In genomic region chr19:53423816-53424465, GRCm38 (mm10) we compare ENCODE assay signal across 10 mouse cellular contexts. TPM values are rescaled to one million over a fixed set of nuclear protein-coding genes. Genes with fewer than 3 reads are reported as not detected.
DNase-seq lines count a peak whose midpoint lies in the region; ATAC-seq and TF ChIP-seq lines count a peak whose summit lies in the region.
"Had no signal": no experiment of that assay in that cellular context is flagged by ENCODE, and none has a peak within 500 bp of the region (broad histone marks: within the 10 kb centered on the region; RNA-seq: fewer than 3 reads in every experiment).

No protein-coding gene starts in this region.

- H3K36me3 ChIP-seq in lung, embryonic 16.5 days (ENCODE audit: control insufficient read depth, insufficient read depth, low read length), result no peaks in the 10 kb centered on the region
- no peaks in the 10 kb centered on the region for H3K36me3 ChIP-seq in liver, embryonic 14.5 days (replicated peaks; ENCODE audit: control insufficient read depth, insufficient read depth, low read depth)

- no peak for DNase-seq in lung, postnatal 25 days (ENCODE audit: low spot score)
- peak; percentile 64 for DNase-seq in ZHBTc4 (ENCODE audit: low read depth, low spot score)
- no peak for DNase-seq in liver, embryonic 14.5 days (ENCODE audit: low read depth in 3 of 3, low spot score in 3 of 3)
- DNase-seq in thymus, postnatal 10 days (ENCODE audit: low spot score in 2 of 2), result peak; percentile 59 to 66
- DNase-seq in gastrocnemius, postnatal 14 days, result no peak
- no peak for DNase-seq in layer of hippocampus, adult 8-10 months (ENCODE audit: low spot score in 2 of 2)

- no peak overlapping the region for H3K9ac ChIP-seq in lung, embryonic 16.5 days (ENCODE audit: low read length)
- no peak overlapping the region for H3K9ac ChIP-seq in liver, embryonic 14.5 days (replicated peaks)

- H3K27ac ChIP-seq in lung, embryonic 16.5 days (ENCODE audit: low read length), result no peak overlapping the region
- H3K27ac ChIP-seq in liver, embryonic 14.5 days, result no peak overlapping the region

- no peak for TF ChIP-seq CTCF in liver, embryonic 14.5 days (IDR thresholded peaks at IDR 0.05; ENCODE audit: low read depth)

- H3K4me1 ChIP-seq in lung, embryonic 16.5 days (replicated peaks; ENCODE audit: control insufficient read depth, insufficient read depth, low read length), result peaks cover 24% of the 10 kb centered on the region
- H3K4me1 ChIP-seq in liver, embryonic 14.5 days (replicated peaks; ENCODE audit: control insufficient read depth in 2 of 2, insufficient read depth in 2 of 2, low read length in 1 of 2), result peaks cover 0 to 15% of the 10 kb centered on the region in 2 experiments; a peak in 2 of 4 replicates

- WGBS in lung, embryonic 16.5 days, result 55% methylated on average over 17 of the region's 17 CpGs
- WGBS in liver, embryonic 14.5 days (ENCODE audit: insufficient replicate concordance), result 32% methylated on average over 17 of the region's 17 CpGs

- H3K27me3 ChIP-seq in lung, embryonic 16.5 days (ENCODE audit: control insufficient read depth, insufficient read depth, low read depth, low read length), result no peaks in the 10 kb centered on the region
- H3K27me3 ChIP-seq in liver, embryonic 14.5 days (ENCODE audit: control insufficient read depth, insufficient read depth, low read length), result no peaks in the 10 kb centered on the region; the same call in 1 of the 2 replicates

- no peak overlapping the region for H3K4me3 ChIP-seq in lung, embryonic 16.5 days (ENCODE audit: low read length)
- no peak overlapping the region for H3K4me3 ChIP-seq in liver, embryonic 14.5 days (ENCODE audit: insufficient read depth in 1 of 2, low read depth in 2 of 2, low read length in 2 of 2)

- intact Hi-C loops in gastrocnemius, postnatal 14 days (cut with DNase I; ENCODE audit: low total_unique reads), result no loop called here

- peak overlapping the region; percentile 2; the same call in 1 of the 2 replicates for H3K4me2 ChIP-seq in lung, embryonic 16.5 days (ENCODE audit: low read depth, low read length)
- H3K4me2 ChIP-seq in liver, embryonic 14.5 days (ENCODE audit: low read depth), result peak overlapping the region; percentile 37; the same call in 1 of the 2 replicates

- no peaks in the 10 kb centered on the region for H3K9me3 ChIP-seq in lung, embryonic 16.5 days (ENCODE audit: control insufficient read depth, low read length)
- no peaks in the 10 kb centered on the region for H3K9me3 ChIP-seq in liver, embryonic 14.5 days (ENCODE audit: control insufficient read depth, low read length)

- TF ChIP-seq EP300 in liver, embryonic 14.5 days (IDR thresholded peaks at IDR 0.05; ENCODE audit: low read depth), result no peak

- ATAC-seq in lung, embryonic 16.5 days (ENCODE audit: low read depth), result no peak
- ATAC-seq in liver, embryonic 14.5 days (ENCODE audit: insufficient read depth), result no peak
- no peak for ATAC-seq in cerebellum, adult (ENCODE audit: insufficient number of reproducible peaks, low FRiP score, low TSS enrichment)

RNA-seq across cellular contexts. Expression of gene Smndc1, which starts 33.6 kb away (rescaled TPM):
- 35.5 and 42.3 TPM in 2 replicates for polyA plus RNA-seq in lung, embryonic 16.5 days (2015; fragmentation: Nextera tagmentation; extraction: Ambion mirVana)
- 5.7 and 11.5 TPM in 2 replicates for polyA plus RNA-seq in liver, embryonic 14.5 days (2012; rRNA removed)
- polyA plus RNA-seq in liver, embryonic 14.5 days (2014; fragmentation: Nextera tagmentation; extraction: Ambion mirVana), result 17.4 and 22.1 TPM in 2 replicates
- total RNA-seq in gastrocnemius, postnatal 14 days (2021), result 10 to 100 TPM; 24.3 to 26.6 TPM
- 10 to 100 TPM; 38.4 to 44.5 (median 40.5) TPM for total RNA-seq in layer of hippocampus, adult 8-10 months (2022)

RNA-seq across cellular contexts. Expression of gene Gm10197, which starts 52.4 kb away (rescaled TPM):
- 3.8 TPM in 1 of 2 replicates, not detected in the other for polyA plus RNA-seq in lung, embryonic 16.5 days (2015; fragmentation: Nextera tagmentation; extraction: Ambion mirVana)
- polyA plus RNA-seq in liver, embryonic 14.5 days (2012; rRNA removed), result not detected in 2 replicates
- polyA plus RNA-seq in liver, embryonic 14.5 days (2014; fragmentation: Nextera tagmentation; extraction: Ambion mirVana), result 3.0 TPM in 1 of 2 replicates, not detected in the other
- total RNA-seq in gastrocnemius, postnatal 14 days (2021), result not detected
- total RNA-seq in layer of hippocampus, adult 8-10 months (2022), result not detected
- total RNA-seq: gastrocnemius, adult 18-20 months; layer of hippocampus, adult 18-20 months had no signal

Comparison
In these comparisons a context has a peak if more than half of its experiments do, and no peak if none do; other contexts are left out.
1. DNase-seq: peak in ZHBTc4 (single experiment) and thymus, postnatal 10 days (2 of 2); none in lung, postnatal 25 days (single experiment), liver, embryonic 14.5 days (0 of 3), gastrocnemius, postnatal 14 days (single experiment) and layer of hippocampus, adult 8-10 months (0 of 2).